Mouse (Mus musculus) cortical plate, adult 2 months (tissue): ENCODE data around the gene Gm45062. TPM values are rescaled to one million over a fixed set of nuclear protein-coding genes. Genes with fewer than 3 reads are reported as not detected.

Experiments
- H3K27ac ChIP-seq: fragments of 200-500 bp; 2 replicates; pipeline ENCODE4 v1.5.1; 2012; ENCODE audit warnings: low read length, control low read depth, inconsistent platforms; ENCODE audit not compliant: insufficient read depth
- H3K4me1 ChIP-seq: fragments of 200-500 bp; 2 replicates; pipeline ENCODE4 v1.6.1; 2011; ENCODE audit warnings: low read length; ENCODE audit not compliant: control insufficient read depth, insufficient read depth
- H3K4me3 ChIP-seq: fragments of 200-500 bp; 2 replicates; pipeline ENCODE4 v1.5.1; 2011; ENCODE audit warnings: mild to moderate bottlenecking, low read length, control low read depth; ENCODE audit not compliant: insufficient read depth
- CTCF ChIP-seq: fragments of 200-500 bp; IDR thresholded peaks from 2 replicates; pipeline ENCODE4 v1.5.1; 2011; ENCODE audit warnings: mild to moderate bottlenecking, control low read depth, low read length; ENCODE audit not compliant: insufficient read depth; ENCODE audit errors: extremely low read depth
- POLR2A ChIP-seq: fragments of 200-500 bp; IDR thresholded peaks from 2 replicates; pipeline ENCODE4 v1.6.1; 2011; ENCODE audit warnings: mild to moderate bottlenecking, low read length, control low read depth; ENCODE audit not compliant: insufficient read depth; ENCODE audit errors: extremely low read depth
- polyA plus RNA-seq: library from polyadenylated mRNA; depleted of rRNA; stranded (reverse); fragments of >200 nt; gene quantifications from 2 replicates; pipeline ENCODE4 v1.2.3, GENCODE M21; 2012

Gm45062 gene
- polyA plus RNA-seq, 1 experiment = 21.9 TPM

DNA sequence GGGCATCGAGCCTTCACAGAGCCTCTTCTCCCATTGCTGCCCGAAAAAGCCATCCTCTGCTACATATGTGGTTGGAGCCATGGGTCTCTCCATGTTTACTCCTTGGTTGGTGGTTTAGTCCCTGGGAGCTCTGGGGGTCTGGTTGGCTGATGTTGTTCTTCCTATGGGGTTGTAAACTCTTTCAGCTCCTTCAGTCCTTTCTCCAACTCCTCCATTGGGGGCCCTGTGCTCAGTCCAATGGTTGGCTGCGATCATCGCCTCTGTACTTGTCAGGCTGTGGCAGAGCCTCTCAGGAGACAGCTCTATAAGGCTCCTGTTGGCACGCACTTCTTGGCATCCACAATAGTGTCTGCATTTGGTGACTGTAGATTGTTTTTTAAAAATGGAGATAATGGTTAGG lies 285.6 kb downstream of the Gm45062 start:
- TF ChIP-seq CTCF (no peak), POLR2A (no peak)
- no peak overlapping the region for H3K4me3 ChIP-seq
- H3K27ac ChIP-seq = no peak overlapping the region
- H3K4me1 ChIP-seq = no peaks in the 10 kb centered on the region

DNA sequence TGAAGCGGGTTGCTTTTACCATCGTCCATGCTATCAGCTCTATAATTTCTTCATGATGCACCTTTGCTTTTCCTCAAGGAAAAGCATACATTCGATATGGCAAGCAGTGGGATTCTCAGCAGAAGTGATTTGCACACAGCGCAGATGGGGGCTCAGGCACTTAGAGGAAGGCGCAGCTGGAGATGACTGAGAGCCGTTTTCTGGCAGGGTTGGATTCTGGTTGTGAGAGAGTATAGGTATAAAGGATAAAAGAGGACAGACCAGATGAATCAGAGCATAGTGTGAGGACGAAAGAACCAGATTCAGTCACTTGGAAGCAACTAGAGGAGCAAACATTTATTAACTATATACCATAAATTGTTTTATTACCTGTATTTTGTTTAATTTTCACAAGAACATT lies 286.5 kb downstream of the Gm45062 start:
- Histone ChIP-seq H3K4me3 (no peak overlapping the region), H3K4me1 (no peaks in the 10 kb centered on the region), H3K27ac (no peak overlapping the region)
- TF ChIP-seq CTCF (no peak), POLR2A (no peak)

DNA sequence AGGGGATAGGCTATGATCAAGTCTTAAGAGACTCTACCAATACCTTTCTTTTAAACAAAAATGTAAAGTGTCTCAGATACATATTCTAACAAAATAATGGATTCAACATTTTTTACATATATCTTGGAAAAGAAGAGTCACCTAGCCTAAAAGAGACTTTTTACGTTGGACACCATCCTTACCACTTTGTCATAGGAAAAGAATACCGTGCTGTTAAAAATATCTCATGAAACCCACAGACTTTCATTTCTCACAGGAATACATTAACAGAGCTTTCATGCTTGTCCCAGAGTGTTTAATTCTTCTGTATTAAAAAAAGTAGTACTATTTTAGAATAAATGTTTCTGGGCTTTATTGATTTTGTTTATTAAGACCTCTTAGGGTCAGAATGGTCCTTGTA lies 291.9 kb downstream of the Gm45062 start:
- no peak for TF ChIP-seq POLR2A
- TF ChIP-seq CTCF = no peak
- Histone ChIP-seq H3K27ac (no peak overlapping the region), H3K4me1 (no peaks in the 10 kb centered on the region; the same call in 1 of the 2 replicates), H3K4me3 (no peak overlapping the region)

DNA sequence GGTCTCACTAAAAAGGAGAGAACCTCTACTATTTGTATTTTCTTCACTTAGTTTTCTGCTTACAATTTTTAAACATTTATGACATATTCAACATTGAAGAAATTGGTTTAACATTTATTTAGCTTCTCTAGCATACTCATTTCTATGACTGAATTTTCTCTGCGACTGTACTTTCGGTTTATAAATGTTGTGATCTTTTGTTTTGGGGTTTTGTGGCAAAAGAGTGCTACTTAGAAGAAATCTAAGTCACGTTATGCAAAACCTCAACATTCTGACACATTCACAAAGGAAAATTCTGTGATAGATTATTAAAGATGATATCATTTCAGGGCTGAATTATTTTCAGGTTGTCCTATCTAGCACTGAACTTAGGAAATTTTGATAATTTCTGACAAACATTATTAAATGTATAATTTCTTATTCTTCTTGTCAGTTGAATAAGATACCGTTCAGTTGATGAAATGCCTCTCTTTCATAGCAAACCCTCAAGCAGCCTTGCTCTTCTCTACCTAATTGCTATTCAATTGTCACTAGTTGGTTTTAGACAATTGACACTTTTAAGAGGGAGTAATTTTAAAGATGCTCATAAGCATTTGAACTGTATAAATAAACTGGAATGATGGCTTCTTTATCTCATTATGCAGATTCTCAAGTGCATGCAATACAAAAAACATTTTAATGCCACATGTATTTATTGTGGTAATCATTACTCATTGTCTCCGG lies 297.8 kb downstream of the Gm45062 start:
- no peak overlapping the region for H3K27ac ChIP-seq
- no peak overlapping the region for H3K4me3 ChIP-seq
- H3K4me1 ChIP-seq = no peaks in the 10 kb centered on the region
- no peak for TF ChIP-seq POLR2A
- no peak for TF ChIP-seq CTCF

DNA sequence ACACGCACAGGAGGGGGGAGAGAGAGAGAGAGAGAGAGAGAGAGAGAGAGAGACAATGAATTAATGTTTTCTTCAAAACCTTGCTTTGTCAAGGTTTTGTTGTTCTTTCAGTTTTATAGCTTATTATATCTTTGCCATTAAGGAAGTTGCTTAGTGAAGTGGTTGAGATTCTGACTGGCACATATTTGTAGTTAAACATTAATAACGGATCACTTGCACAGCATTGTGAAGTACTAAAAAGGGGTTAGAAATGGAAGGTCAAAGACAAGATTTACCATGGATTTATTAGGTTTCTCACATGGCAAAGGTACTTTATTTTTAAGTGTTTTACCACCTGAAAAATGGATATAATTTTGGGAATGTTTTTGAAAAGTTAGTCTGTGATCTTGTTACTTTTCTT lies 301.4 kb downstream of the Gm45062 start:
- TF ChIP-seq POLR2A (no peak), CTCF (no peak)
- H3K4me3 ChIP-seq = no peak overlapping the region
- no peak overlapping the region for H3K27ac ChIP-seq
- no peaks in the 10 kb centered on the region for H3K4me1 ChIP-seq

DNA sequence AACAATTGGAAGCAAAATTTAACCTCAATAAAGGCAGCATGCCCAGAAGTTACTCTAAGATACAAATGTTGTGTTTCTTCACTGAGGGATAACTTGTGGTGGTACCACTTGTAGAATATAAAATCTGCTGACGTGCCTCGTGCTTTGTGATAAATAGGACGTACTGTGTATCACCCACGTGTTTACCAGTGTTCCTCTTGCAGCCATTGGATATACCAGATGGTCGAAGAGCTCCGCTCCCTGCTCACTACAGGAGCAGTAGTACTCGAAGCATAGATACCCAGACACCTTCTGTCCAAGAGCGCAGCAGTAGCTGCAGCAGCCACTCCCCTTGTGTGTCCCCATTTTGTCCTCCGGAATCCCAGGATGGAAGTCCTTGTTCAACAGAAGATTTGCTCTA lies 323.1 kb downstream of the Gm45062 start:
- H3K4me3 ChIP-seq = no peak overlapping the region
- TF ChIP-seq POLR2A (no peak), CTCF (no peak)

DNA sequence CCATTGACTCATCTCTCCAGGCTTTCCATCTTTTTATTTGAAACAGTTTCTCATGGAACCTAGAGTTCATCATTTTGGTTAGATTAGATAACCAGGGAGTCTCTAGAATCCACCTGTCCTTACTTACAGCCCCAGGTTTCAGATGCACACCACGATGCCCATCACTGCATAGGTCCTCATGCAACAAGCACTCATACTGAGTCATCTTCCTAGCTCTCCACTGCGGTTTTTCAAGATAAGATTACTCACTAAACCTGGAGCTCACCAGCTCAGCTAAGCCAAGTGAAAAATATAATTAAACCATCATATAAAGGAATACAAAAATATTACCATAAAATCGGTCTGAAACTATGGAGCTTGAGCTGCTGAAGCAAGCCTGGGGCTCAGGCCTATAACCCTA lies 324.6 kb downstream of the Gm45062 start:
- no peak overlapping the region for H3K27ac ChIP-seq
- H3K4me1 ChIP-seq = no peaks in the 10 kb centered on the region; the same call in 1 of the 2 replicates
- no peak overlapping the region for H3K4me3 ChIP-seq
- TF ChIP-seq POLR2A = no peak
- TF ChIP-seq CTCF = no peak

More for the DNA sequence above, 323.1 kb downstream of the Gm45062 start:
- no peak overlapping the region for H3K27ac ChIP-seq
- no peaks in the 10 kb centered on the region; the same call in 1 of the 2 replicates for H3K4me1 ChIP-seq

DNA sequence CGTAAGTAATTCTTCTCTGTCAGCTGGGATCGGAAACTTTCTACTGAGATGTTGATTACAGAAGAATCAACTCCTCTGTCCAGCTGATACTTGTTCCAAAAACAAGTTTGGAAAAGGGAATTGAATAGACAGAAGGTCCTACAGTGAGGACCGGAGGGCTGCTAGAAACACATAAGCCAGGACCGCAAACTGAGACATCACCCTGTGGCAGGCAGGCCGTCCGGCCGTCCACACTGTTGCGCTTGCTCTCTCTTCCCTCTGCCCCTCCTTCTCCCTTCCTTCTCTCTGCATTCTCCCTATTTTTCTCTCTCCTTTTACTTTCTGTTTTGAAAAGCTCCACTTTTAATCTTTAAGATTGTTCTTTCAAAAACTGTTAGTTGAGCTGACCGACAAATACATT lies 332.4 kb downstream of the Gm45062 start:
- H3K4me1 ChIP-seq = no peaks in the 10 kb centered on the region
- TF ChIP-seq CTCF (no peak), POLR2A (no peak)
- H3K4me3 ChIP-seq = no peak overlapping the region
- H3K27ac ChIP-seq = no peak overlapping the region

DNA sequence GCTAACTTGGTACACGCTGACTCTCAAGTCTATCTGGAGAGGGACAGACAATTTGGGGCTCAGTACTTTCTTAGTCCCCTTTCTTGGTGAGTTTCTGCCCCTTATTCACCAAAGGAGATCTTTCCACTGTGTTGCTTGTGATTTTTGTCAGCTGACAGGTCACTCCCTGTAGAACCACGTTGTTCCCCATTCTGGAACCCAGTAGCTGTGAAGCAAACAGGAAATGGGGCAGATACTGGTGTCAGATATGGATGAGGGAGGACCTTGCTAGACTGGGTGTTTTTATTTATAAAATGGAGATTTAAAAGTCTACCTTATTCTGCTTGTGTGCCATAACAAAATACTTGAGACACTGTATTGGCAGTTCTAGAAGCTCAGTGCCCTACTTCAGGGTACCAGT lies 358.1 kb downstream of the Gm45062 start:
- TF ChIP-seq POLR2A (no peak), CTCF (no peak)
- Histone ChIP-seq H3K4me3 (no peak overlapping the region), H3K4me1 (no peaks in the 10 kb centered on the region), H3K27ac (no peak overlapping the region)

DNA sequence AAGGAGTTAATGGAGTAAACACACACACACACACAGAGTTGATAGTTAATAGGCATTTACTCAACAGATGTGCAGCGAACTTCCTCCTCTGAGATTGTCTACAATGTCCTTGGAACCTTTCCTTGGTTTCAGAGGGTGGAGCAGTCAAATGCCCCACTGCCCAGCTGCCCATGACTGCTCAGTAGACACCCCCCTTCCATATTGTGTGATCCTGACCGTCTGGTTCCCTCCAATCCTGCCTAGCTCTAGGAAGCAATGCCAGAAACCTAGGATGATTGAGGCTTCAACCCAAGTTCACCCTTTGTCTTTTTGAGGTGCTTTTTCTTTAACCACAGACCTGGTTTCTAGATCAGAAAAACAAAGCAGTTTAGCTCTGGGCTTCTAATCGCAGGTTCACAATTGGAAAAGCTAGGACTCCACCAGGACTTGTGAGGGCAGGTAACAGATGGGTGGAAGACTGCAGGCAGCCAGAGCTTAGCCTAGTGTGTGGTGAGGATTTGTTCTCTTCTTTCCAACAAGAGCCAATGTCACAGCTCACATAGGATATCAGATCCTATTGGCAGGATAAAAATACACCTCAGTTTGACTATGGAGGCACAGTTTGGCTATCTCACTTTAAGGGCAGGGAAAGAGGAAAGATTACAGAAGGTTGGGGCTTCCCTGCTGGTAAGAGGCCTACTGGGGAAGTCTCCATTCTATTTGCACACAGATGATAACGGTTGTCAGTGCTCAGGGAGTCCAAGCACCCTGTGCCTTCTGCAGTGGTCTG lies 360.5 kb downstream of the Gm45062 start:
- Histone ChIP-seq H3K4me1 (0 out of 2 replicates have a peak, but pooled peaks cover 1% of the 10 kb centered on the region), H3K27ac (no peak overlapping the region)
- TF ChIP-seq POLR2A (no peak), CTCF (no peak)

More for the DNA sequence above, 360.5 kb downstream of the Gm45062 start:
- H3K4me3 ChIP-seq = no peak overlapping the region
